Mouse (Mus musculus) limb, embryonic 11.5 days (tissue): ENCODE data around the gene Gm3880. TPM values are rescaled to one million over a fixed set of nuclear protein-coding genes. Genes with fewer than 3 reads are reported as not detected.
A peak's percentile ranks its signal among the peaks of the same experiment; 100 is the strongest.
"Not testable (repeated sequence)": the region's sequence is repeated elsewhere in the genome, so short reads cannot be mapped to it uniquely, and the experiment has no call there.

ENCODE experiments used
- ATAC-seq: fragments of 200-750 bp; cut with Nextera tagmentation; 2 replicates; pipeline ENCODE4 v1.8.0; 2017; ENCODE audit warnings: low read depth; ENCODE audit not compliant: insufficient number of reproducible peaks, low FRiP score, low TSS enrichment
- DNase-seq: peaks from one replicate; pipeline ENCODE4 v3.0.0-alpha.2; 2015; ENCODE audit warnings: low spot score
- H3K27ac ChIP-seq: fragments of 300-500 bp; sonication (generic); replicated peaks from 2 replicates; pipeline ENCODE4 v1.5.1; 2014; ENCODE audit warnings: low read depth, mild to moderate bottlenecking, low read length
- H3K27me3 ChIP-seq: fragments of 300-500 bp; sonication (generic); 2 replicates; pipeline ENCODE4 v1.6.1; 2014; ENCODE audit warnings: mild to moderate bottlenecking, low read length, mixed read lengths; ENCODE audit not compliant: control insufficient read depth, insufficient read depth
- H3K36me3 ChIP-seq: fragments of 300-500 bp; sonication (generic); 2 replicates; pipeline ENCODE4 v1.6.1; 2014; ENCODE audit warnings: mild to moderate bottlenecking, low read length, moderate library complexity, mixed read lengths; ENCODE audit not compliant: control insufficient read depth, insufficient read depth
- H3K4me1 ChIP-seq: fragments of 300-500 bp; sonication (generic); 2 replicates; pipeline ENCODE4 v1.6.1; 2014; ENCODE audit warnings: low read length, mixed read lengths; ENCODE audit not compliant: control insufficient read depth, insufficient read depth
- H3K4me2 ChIP-seq: fragments of 300-500 bp; sonication (generic); 2 replicates; pipeline ENCODE4 v1.6.1; 2014; ENCODE audit warnings: low read depth, mild to moderate bottlenecking, moderate library complexity; ENCODE audit not compliant: severe bottlenecking
- H3K4me3 ChIP-seq: fragments of 300-500 bp; sonication (generic); 2 replicates; pipeline ENCODE4 v1.5.1; 2014; ENCODE audit warnings: low read depth, low read length
- H3K9ac ChIP-seq: fragments of 300-500 bp; sonication (generic); 2 replicates; pipeline ENCODE4 v1.6.1; 2014; ENCODE audit warnings: mild to moderate bottlenecking, low read length
- H3K9me3 ChIP-seq: fragments of 300-500 bp; sonication (generic); 2 replicates; pipeline ENCODE4 v1.6.1; 2016; ENCODE audit warnings: low read length; ENCODE audit not compliant: control insufficient read depth
- WGBS: fragments of 180-500 bp; shearing (Covaris S2); extraction: QIAGEN DNeasy Blood & Tissue Kit; methylation state at CpG from one replicate; pipeline ENCODE4 v1.1.7; 2014; 5-methylcytosine and 5-hydroxymethylcytosine counted together
- polyA plus RNA-seq: library from polyadenylated mRNA; unstranded; fragments of >200 nt; fragmentation: Nextera tagmentation; extraction: Ambion mirVana; gene quantifications from 2 replicates; pipeline ENCODE4 v1.2.1, GENCODE M21; 2014

Gene Gm3880
- not detected in 2 replicates for polyA plus RNA-seq

- H3K9ac ChIP-seq, H3K4me3 ChIP-seq, H3K27ac ChIP-seq, H3K36me3 ChIP-seq, H3K4me2 ChIP-seq, ATAC-seq, DNase-seq, H3K4me1 ChIP-seq, H3K9me3 ChIP-seq, H3K27me3 ChIP-seq: not testable (repeated sequence)
- WGBS = 89% methylated on average over 5 of the region's 5 CpGs
Observed at GRCm38 (mm10) chrX:102686872-102687271, at the start of gene Gm3880. TSS of gene Gm3880 (minus strand) at chrX:102686972.

GRCm38 (mm10) chrX:102724226-102724625 is 37.5 kb upstream of the Gm3880 start:
- H3K27ac ChIP-seq, H3K36me3 ChIP-seq, DNase-seq, H3K4me2 ChIP-seq, H3K9me3 ChIP-seq, H3K9ac ChIP-seq, H3K27me3 ChIP-seq, H3K4me1 ChIP-seq, ATAC-seq, H3K4me3 ChIP-seq: not testable (repeated sequence)
- WGBS = 95% methylated on average over 6 of the region's 6 CpGs

- H3K9ac ChIP-seq, H3K27ac ChIP-seq, DNase-seq, H3K4me3 ChIP-seq, H3K9me3 ChIP-seq, H3K36me3 ChIP-seq, H3K4me2 ChIP-seq, H3K27me3 ChIP-seq, ATAC-seq, H3K4me1 ChIP-seq: not testable (repeated sequence)
- 82% methylated on average over 7 of the region's 10 CpGs for WGBS
Observed at GRCm38 (mm10) chrX:102707535-102707934, 20.8 kb upstream of the Gm3880 start, which contains the start of the genes Gm9112 and Dmrtc1b. TSS of gene Gm9112 (minus strand) at chrX:102707635. TSS of gene Dmrtc1b (plus strand) at chrX:102707865.

- not testable (repeated sequence) for H3K27ac ChIP-seq, ATAC-seq, H3K36me3 ChIP-seq, H3K27me3 ChIP-seq, H3K4me3 ChIP-seq, H3K4me2 ChIP-seq, H3K9ac ChIP-seq, H3K4me1 ChIP-seq, H3K9me3 ChIP-seq
- DNase-seq = peak; percentile 38
- WGBS = 70% methylated on average over 3 of the region's 3 CpGs
Observed at GRCm38 (mm10) chrX:102700636-102701035, 13.9 kb upstream of the Gm3880 start.

GRCm38 (mm10) chrX:102689252-102689651 is 2.5 kb upstream of the Gm3880 start:
- ATAC-seq, H3K4me1 ChIP-seq, H3K27me3 ChIP-seq, H3K27ac ChIP-seq, H3K9me3 ChIP-seq, H3K4me2 ChIP-seq, H3K4me3 ChIP-seq, H3K36me3 ChIP-seq, H3K9ac ChIP-seq: not testable (repeated sequence)
- peak; percentile 29 for DNase-seq
- 25% methylated on average over 4 of the region's 4 CpGs for WGBS

- not testable (repeated sequence) for H3K9ac ChIP-seq, H3K4me1 ChIP-seq, ATAC-seq, H3K27ac ChIP-seq, DNase-seq, H3K9me3 ChIP-seq, H3K4me2 ChIP-seq, H3K4me3 ChIP-seq, H3K36me3 ChIP-seq, H3K27me3 ChIP-seq
- WGBS = 59% methylated on average over 3 of the region's 3 CpGs
Observed at GRCm38 (mm10) chrX:102684706-102685105, 2.1 kb downstream of the Gm3880 start.

GRCm38 (mm10) chrX:102666641-102667040 is 20.1 kb downstream of the Gm3880 start:
- Histone ChIP-seq H3K27me3 (no peaks in the 10 kb centered on the region), H3K27ac (no peak overlapping the region), H3K4me3 (no peak overlapping the region), H3K4me2 (no peak overlapping the region), H3K4me1 (no peaks in the 10 kb centered on the region), H3K9ac (no peak overlapping the region), H3K9me3 (no peaks in the 10 kb centered on the region), H3K36me3 (no peaks in the 10 kb centered on the region)
- DNase-seq (no peak), ATAC-seq (no peak)
- WGBS = 87% methylated on average over 2 of the region's 2 CpGs

GRCm38 (mm10) chrX:102660712-102661111 is 26.1 kb downstream of the Gm3880 start:
- no peak overlapping the region for H3K9ac ChIP-seq
- DNase-seq (peak; percentile 25), ATAC-seq (no peak)
- H3K4me2 ChIP-seq = no peak overlapping the region
- no peak overlapping the region for H3K27ac ChIP-seq
- no peaks in the 10 kb centered on the region for H3K27me3 ChIP-seq
- H3K9me3 ChIP-seq = no peaks in the 10 kb centered on the region
- H3K36me3 ChIP-seq = no peaks in the 10 kb centered on the region
- H3K4me3 ChIP-seq = no peak overlapping the region
- 25% methylated on average over 3 of the region's 3 CpGs for WGBS
- H3K4me1 ChIP-seq = no peaks in the 10 kb centered on the region

- Histone ChIP-seq H3K9ac (no peak overlapping the region), H3K27me3 (peaks cover 15% of the 10 kb centered on the region), H3K4me1 (no peaks in the 10 kb centered on the region), H3K4me2 (no peak overlapping the region), H3K4me3 (no peak overlapping the region), H3K9me3 (no peaks in the 10 kb centered on the region), H3K27ac (no peak overlapping the region), H3K36me3 (no peaks in the 10 kb centered on the region)
- DNase-seq (no peak), ATAC-seq (no peak)
- 94% methylated on average over 1 of the region's 1 CpGs for WGBS
Observed at GRCm38 (mm10) chrX:102645691-102646090, 41.1 kb downstream of the Gm3880 start.
